Mouse (Mus musculus): Measurements from ENCODE around the gene Mapkbp1.
A peak's percentile ranks its signal among the peaks of the same experiment; 100 is the strongest.

Mapkbp1 gene

DNA sequence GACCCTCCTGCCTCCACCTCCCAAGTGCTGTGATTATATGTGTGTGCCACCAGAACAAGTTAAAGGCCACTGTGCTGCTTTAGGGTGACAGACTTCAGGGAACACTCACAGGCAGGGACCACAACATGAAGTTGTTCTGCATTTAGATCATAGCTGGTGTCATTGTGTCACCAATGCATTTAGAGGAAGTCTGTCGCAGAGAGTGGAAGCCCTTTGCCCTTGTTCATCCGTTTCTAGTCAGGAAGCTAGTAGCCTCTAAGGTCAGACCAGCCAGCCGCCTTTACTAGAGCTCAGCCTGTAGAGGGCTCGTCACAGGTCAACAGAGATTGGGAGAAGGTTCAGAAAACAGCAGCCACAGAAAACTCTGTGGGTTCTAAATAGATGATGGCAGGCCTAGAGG lies 36.2 kb downstream of the Mapkbp1 start:
- no peak for DNase-seq (ENCODE audit: low spot score in 2 of 2)

- DNase-seq (ENCODE audit: low spot score in 2 of 2), result peak in 1 of 2 experiments; percentile 33
Measured at GRCm38 (mm10) chr2:120011462-120012200, 39.1 kb downstream of the Mapkbp1 start.

DNA sequence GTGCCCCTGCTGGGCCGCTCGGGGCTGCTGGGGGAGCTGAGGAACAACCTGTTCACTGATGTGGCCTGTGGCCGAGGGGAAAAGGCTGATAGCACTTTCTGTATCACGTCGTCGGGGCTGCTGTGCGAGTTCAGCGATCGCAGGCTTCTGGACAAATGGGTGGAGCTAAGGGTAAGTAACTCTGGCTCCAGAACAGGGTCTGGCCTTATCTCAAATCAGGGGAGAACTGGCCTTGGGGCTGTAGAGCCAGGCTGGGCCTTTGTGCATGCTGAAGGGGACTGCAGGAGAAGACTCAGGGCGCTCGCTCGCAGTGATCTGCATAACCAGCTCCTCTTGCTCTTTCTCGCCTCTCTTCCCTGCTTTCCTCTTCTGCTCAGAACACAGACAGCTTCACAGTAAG lies 40.4 kb downstream of the Mapkbp1 start:
- DNase-seq (ENCODE audit: low spot score in 2 of 2), result no peak

DNA sequence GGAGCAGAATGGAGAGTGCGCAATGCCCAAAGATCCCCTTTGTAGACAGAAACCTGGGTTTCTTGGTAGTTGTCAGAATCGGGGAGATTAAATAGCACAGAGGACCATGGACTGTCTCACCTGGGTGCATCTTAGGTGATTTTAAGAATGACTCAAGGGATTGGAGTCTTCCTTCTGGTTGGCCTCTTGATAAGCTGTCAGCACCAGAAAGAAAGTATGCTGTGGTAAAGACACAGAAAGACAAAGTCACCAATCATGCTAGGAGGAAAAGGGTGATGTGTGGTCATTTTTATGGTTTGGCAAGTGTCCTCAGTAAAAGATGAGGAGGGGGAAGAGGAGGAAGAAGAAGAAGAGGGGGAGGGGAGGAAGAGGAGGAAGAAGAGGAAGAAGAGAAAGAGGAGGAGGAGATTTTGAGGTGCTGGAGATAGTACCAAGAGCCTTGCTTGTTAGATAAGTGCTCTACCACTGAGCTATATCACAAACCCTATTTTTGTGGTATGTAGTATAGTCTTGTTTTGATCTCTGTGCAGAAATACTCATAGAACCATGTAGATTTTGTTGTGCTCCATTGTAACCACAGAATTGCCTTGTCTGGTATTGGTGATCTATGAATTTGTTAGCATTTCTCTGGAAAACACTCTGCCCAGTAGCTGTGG lies 41.5 kb downstream of the Mapkbp1 start:
- no peak for DNase-seq (ENCODE audit: low spot score in 2 of 2)

DNA sequence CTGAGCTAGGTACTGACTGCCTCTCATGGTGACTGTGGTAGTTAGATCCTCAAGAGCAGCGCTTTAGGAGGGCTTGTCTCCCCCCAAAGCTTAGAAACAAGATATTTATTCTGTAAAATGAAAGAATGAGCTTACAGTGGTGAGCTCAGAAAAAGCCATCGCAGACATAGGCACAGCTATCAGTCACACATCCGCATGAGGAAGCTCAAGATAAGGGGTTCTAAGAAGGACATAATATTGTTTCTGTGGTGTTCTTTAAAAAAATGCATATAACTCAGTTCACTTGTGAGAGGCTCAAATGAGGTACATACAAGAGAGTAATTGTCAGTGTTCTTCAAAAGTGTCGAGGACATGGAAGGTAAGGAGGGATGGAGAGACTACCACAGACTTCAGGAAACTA lies 43.4 kb downstream of the Mapkbp1 start:
- no peak for DNase-seq (ENCODE audit: low spot score in 2 of 2)

DNA sequence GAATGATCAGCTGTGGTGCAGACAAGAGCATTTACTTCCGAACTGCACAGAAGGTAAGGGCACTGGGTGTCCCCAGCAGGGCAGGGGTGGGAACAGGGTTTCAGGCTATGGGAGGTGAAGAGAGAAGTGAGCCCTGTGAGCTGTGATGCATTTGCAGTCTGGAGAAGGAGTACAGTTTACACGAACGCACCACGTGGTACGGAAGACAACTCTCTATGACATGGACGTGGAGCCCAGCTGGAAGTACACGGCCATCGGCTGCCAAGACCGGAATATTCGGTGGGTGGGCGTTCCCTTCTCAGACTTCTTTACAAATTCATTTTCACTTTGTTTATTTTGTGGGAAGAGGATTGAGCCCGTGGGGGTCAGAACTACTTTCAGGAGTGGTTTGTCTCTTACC lies 45.1 kb downstream of the Mapkbp1 start:
- DNase-seq (ENCODE audit: low spot score in 2 of 2), result no peak

DNA sequence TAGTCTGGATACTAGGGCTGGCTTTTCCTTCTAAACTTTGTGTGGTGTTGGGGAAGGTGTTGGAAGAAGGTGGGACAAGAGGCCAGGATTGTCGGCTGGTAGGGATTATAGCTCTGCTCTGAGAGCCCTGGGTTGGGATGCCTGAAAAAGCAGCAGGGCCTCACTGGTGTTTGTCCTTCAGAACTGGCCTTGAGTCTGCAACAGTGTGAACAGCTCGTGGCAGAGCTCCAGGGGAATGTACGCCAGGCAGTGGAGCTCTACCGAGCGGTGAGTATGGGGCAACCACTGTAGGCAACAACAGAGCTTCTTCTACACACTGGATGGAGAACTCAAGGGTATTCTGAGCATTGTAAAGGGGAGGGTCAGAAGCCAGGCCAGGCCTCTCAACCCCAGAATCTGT lies 51.8 kb downstream of the Mapkbp1 start:
- DNase-seq (ENCODE audit: low spot score in 2 of 2), result no peak

DNA sequence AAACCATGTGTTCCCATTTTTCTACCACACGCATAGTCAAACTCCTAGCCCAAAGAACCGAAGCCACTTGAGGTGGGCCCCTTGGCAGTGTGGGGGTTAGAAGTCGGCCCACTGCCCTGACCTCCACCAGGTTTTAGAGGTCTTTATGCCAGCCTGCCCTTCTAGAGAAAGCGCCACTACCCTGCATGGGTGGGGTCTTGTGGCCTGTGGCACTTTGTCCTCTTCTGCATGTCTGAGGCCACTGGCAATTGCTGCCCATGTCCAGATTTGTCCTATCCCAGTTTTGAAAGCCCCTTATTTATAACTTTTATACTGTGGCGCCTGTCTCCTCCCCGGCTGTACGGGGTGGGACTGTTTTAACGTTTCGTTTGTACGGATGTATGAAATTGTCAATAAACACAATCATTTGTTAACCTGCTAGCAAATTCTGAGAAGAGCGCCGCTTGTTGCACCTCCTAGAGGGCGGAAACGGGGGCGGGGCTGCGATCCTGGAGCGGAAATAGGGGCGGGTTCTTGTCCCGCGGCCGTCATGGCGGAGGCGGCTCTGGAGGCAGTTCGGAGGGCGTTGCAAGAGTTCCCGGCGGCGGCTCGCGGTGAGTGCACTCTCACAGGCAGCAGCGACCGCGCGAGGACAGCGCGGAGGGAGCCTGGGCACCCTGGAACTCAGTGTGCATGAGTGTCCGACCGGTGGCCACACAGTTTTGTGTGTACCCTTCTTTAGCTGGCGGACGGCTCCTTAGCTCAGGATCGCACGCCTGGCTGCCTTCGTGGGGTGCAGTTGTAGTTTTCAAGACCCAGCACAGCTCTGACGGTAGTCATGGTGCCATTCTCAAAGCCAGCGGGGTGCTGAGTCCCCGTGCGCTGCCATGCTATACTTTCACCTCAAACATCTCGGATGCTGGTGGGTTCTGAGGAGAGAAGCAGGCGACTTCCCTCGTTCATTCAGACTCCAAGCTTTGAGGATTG lies 54.8 kb downstream of the Mapkbp1 start, which contains the start of the genes Jmjd7 and Gm28042:
Gene Jmjd7, plus strand, starts transcription at position 500 of the 966 bp plus-strand sequence.
Gene Gm28042, plus strand, starts transcription at position 510 of the 966 bp plus-strand sequence.
- peak; percentile 86 to 91 for DNase-seq (ENCODE audit: low spot score in 2 of 2)

DNA sequence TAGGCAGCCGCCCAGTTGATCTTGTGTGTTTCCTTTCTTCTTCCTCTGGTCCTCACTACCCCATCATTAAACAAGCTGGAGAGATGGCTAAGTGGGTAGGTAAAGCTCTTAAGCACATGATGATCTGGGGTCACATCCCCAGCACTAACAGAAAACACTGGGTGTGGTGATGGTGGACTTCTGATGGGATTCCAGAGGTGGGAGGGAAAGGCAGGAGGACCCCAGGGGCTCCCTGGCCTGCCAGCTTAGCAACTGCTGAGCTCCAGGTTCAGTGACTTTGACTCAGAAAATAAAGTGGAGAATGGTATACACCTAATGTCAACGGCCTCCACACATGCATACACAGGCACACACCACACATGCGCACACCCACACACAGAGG lies 55.4 kb downstream of the Mapkbp1 start:
- no peak for DNase-seq (ENCODE audit: low spot score in 2 of 2)

DNA sequence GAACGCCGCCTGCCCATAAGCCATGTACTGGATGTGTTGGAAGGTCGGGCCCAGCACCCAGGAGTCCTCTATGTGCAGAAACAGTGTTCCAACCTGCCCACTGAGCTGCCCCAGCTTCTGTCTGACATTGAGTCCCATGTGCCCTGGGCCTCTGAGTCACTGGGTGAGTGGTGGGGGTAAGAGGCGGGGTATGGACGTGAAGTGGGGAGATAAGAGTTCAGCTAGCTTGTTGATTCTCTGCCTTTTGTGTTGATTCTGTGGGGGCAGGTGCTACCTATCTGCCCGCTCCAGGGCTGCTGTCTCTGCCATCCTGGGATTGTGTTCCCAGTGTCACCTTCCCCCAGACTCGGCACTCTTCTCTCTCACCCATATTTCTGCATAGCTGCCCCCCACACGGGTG lies 57.9 kb downstream of the Mapkbp1 start:
- no peak for DNase-seq (ENCODE audit: low spot score in 2 of 2)

DNA sequence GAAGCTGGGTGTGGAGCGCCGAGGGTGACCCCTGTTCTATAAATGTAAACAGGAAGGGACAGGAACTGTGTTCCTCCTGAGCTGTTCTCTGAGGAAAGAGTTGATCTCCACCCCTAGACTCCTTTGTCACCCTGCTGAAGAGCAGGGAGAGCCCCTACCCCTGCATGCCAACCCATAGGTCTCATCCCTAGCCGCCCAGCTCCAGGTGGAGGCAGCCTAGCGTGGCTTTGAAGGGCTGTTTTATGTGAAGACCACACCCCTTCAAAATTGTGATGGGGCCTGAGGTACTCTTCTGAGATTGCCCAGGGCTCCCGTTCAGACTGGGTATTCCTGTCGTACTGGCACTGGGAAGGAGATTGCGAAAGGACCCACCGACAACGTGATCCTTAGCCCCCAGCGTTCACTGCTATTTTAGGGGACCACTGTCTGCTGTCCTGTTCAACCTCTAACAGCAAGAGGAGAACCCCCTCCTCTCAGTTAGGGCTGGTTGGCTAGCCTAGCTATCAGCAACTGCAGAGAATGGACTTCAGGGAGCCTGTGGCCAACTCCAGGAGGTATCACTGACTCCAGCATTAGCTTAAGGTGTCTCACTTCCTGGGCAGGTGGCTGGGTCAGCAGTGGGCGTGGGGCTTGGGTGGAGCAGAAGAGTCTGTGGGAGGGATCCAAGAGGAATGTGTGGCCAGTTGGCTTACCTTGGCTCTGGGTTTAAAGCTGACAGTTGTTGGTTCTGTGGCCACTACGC lies 60.4 kb downstream of the Mapkbp1 start, which contains the start of gene Pla2g4b:
Gene Pla2g4b, plus strand, starts transcription at position 692 of the 742 bp plus-strand sequence.
- no peak for DNase-seq (ENCODE audit: low spot score in 2 of 2)

GRCm38 (mm10) chr2:120033726-120034125 lies 61.2 kb downstream of the Mapkbp1 start:
- no peak for DNase-seq (ENCODE audit: low spot score in 2 of 2)

- DNase-seq (ENCODE audit: low spot score in 2 of 2), result no peak
Measured at GRCm38 (mm10) chr2:120037744-120038143, 65.2 kb downstream of the Mapkbp1 start.

GRCm38 (mm10) chr2:120040991-120041390 lies 68.5 kb downstream of the Mapkbp1 start:
- no peak for DNase-seq (ENCODE audit: low spot score in 2 of 2)

DNA sequence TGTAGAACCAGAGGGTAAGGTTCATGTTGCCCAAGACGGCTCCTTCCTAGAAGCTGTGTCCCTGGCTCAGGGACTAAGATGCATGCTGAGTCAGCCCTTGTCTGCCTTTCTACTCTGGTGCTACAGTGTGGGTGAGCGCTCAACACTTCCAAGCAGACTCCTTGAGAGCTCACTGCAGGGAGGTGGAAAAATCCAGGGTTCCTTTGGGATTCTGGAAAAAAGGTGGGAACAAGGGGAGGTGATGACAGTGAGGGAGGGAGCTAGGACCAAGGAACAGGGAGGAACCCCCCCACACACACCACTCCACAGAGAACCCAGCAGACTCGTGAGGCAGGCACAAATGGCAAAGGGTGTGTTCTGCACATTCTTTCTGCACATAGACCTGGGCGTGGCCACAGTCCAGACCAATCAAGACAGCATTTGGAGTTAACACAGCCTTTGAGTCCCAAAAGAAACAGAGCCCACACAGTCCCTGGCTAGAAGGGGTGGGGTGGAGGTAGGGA lies 71.7 kb downstream of the Mapkbp1 start:
- DNase-seq (ENCODE audit: low spot score in 2 of 2), result no peak

GRCm38 (mm10) chr2:120044676-120045075 lies 72.2 kb downstream of the Mapkbp1 start:
- no peak for DNase-seq (ENCODE audit: low spot score in 2 of 2)

GRCm38 (mm10) chr2:120046486-120047310 lies 74.2 kb downstream of the Mapkbp1 start:
- DNase-seq (ENCODE audit: low spot score in 2 of 2), result no peak

GRCm38 (mm10) chr2:120048173-120048572 lies 75.7 kb downstream of the Mapkbp1 start:
- DNase-seq (ENCODE audit: low spot score in 2 of 2), result no peak

- peak in 1 of 2 experiments; percentile 21 for DNase-seq (ENCODE audit: low spot score in 2 of 2)
Measured at GRCm38 (mm10) chr2:120049632-120050274, 77.3 kb downstream of the Mapkbp1 start.

GRCm38 (mm10) chr2:120051405-120051804 lies 78.9 kb downstream of the Mapkbp1 start:
- no peak for DNase-seq (ENCODE audit: low spot score in 2 of 2)

Measured in spleen, postnatal 14 days (tissue).